In genomic region chr14:50741584-50741983, GRCm38 (mm10) we compare ENCODE assay signal across 25 mouse cellular contexts. TPM values are rescaled to one million over a fixed set of nuclear protein-coding genes. Genes with fewer than 3 reads are reported as not detected.
"Had no signal": no experiment of that assay in that cellular context is flagged by ENCODE, and none has a peak within 500 bp of the region (broad histone marks: within the 10 kb centered on the region; RNA-seq: fewer than 3 reads in every experiment).

No protein-coding gene starts in this region.

- H3K4me2 ChIP-seq: neural tube, embryonic 13.5 days; neural tube, embryonic 15.5 days; stomach, embryonic 15.5 days had no signal

- H3K4me3 ChIP-seq: neural tube, embryonic 13.5 days; neural tube, embryonic 15.5 days; stomach, embryonic 15.5 days had no signal

- DNase-seq: retina, postnatal 1 day; right cerebral cortex, adult 18-20 months; right cerebral cortex, postnatal 14 days; right cerebral cortex, postnatal 25 days; right cerebral cortex, postnatal 4 days; spleen, adult 18-20 months; thymus, adult 18-20 months; thymus, adult 2 months; thymus, postnatal 14 days; thymus, postnatal 25 days; thymus, postnatal 36 days; thymus, postnatal 4 days had no signal

- H3K4me1 ChIP-seq: neural tube, embryonic 13.5 days; neural tube, embryonic 15.5 days; stomach, embryonic 15.5 days had no signal

- H3K9me3 ChIP-seq: neural tube, embryonic 13.5 days; neural tube, embryonic 15.5 days; stomach, embryonic 15.5 days had no signal

- H3K27ac ChIP-seq: neural tube, embryonic 13.5 days; neural tube, embryonic 15.5 days; stomach, embryonic 15.5 days; stomach, postnatal 0 days had no signal

- H3K27me3 ChIP-seq: neural tube, embryonic 13.5 days; neural tube, embryonic 15.5 days; stomach, embryonic 15.5 days had no signal

- H3K36me3 ChIP-seq: neural tube, embryonic 13.5 days; neural tube, embryonic 15.5 days; stomach, embryonic 15.5 days had no signal

- H3K9ac ChIP-seq: neural tube, embryonic 13.5 days; neural tube, embryonic 15.5 days; stomach, embryonic 15.5 days had no signal

RNA-seq across cellular contexts. Expression of gene Olfr749, which starts 3.3 kb away (rescaled TPM):
- total RNA-seq: neutrophil, adult 5-6 weeks had no signal
- polyA plus RNA-seq: neural tube, embryonic 13.5 days; neural tube, embryonic 14.5 days; neural tube, embryonic 15.5 days; small intestine, adult 2 months; spleen, adult 2 months; stomach, embryonic 14.5 days; stomach, embryonic 15.5 days; stomach, embryonic 16.5 days; stomach, postnatal 0 days; testis, adult 2 months; thymus, adult 2 months; thymus, postnatal 0 days; urinary bladder, adult 2 months had no signal

RNA-seq across cellular contexts. Expression of gene Olfr748, which starts 34.4 kb away (rescaled TPM):
- total RNA-seq: neutrophil, adult 5-6 weeks had no signal
- polyA plus RNA-seq: neural tube, embryonic 13.5 days; neural tube, embryonic 14.5 days; neural tube, embryonic 15.5 days; small intestine, adult 2 months; spleen, adult 2 months; stomach, embryonic 14.5 days; stomach, embryonic 15.5 days; stomach, embryonic 16.5 days; stomach, postnatal 0 days; testis, adult 2 months; thymus, adult 2 months; thymus, postnatal 0 days; urinary bladder, adult 2 months had no signal

RNA-seq across cellular contexts. Expression of gene Olfr747, which starts 48.6 kb away (rescaled TPM):
- total RNA-seq: neutrophil, adult 5-6 weeks had no signal
- polyA plus RNA-seq: neural tube, embryonic 13.5 days; neural tube, embryonic 14.5 days; neural tube, embryonic 15.5 days; small intestine, adult 2 months; spleen, adult 2 months; stomach, embryonic 14.5 days; stomach, embryonic 15.5 days; stomach, embryonic 16.5 days; stomach, postnatal 0 days; testis, adult 2 months; thymus, adult 2 months; thymus, postnatal 0 days; urinary bladder, adult 2 months had no signal
